Mouse (Mus musculus): ENCODE data around the gene Nrtn.
A peak's percentile ranks its signal among the peaks of the same experiment; 100 is the strongest.

Gene Nrtn

DNA sequence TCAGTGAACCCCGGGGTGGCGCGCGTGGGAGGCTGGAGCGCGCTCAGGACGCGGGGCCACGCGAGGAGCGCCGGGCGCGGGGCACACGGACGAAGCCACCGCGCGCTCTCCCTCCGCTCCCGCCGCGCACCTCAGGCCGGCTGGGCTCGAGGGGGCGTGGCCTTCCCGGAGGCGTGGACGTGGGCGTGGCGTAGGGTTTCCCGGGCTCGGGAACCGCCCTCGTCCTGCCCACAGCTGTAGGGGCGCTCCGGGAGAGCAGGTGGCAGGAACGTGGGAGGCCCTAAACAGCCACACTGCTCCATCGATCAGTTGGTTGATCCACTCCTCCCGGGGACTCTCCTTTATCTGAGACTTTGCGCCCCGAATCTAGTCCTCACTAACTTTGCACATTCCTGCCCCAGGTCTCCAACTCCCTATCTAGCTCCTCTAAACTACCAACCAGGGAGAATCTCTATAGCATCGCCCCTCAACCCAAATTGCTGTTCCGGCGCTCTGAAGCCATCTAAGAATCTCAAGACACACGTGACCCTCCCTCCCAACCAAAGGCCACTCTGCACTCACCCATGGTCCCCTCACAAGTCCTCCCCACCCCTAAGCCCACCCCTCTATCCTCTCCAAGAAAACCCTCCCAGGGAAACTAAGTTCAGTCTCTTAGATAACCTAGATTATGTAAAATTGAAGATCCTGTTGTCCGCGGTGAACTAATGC, at the start of gene Nrtn:
Nrtn (minus strand) TSS at position 115 of the 708 bp plus-strand sequence.
- DNase-seq = peak; percentile 64

DNA sequence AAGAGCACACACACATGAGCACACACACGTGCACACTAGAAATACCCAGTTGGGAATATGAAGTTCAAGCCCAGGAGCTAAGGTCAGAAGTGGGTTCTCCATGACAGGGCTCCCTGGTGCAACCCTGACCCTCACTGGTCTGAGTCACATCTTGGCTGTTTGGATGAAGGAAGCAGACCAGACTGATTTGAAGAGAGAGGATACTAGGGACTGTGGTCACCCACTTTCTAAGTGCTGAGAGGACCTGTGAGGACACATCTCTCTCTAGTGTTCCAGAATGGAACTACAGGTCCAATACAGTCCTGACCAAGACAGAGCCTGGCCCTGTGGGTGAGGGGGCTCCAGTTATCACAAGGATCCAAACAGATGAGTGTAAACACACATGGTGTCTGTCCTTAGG, 48.5 kb upstream of the Nrtn start:
- DNase-seq = no peak

DNA sequence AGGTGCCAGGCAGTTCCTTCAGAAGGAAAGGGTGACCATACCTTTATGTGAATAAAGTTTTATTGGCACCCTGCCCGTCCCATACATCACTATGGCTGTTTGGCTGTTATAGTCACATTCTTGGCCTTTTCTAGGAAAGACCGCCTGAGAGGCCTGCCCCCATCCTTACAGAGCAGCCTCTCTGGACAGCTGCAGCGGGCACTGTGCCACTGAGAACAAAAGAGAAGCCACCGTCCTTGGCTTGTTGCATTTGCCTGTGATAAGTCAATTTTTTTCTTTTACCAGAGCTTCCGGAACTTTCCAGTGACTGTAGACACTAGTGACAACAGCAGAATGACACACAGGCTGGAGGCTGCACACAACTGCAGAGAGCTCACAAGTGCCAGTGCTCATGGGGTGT, 47.6 kb upstream of the Nrtn start:
- DNase-seq = no peak

DNA sequence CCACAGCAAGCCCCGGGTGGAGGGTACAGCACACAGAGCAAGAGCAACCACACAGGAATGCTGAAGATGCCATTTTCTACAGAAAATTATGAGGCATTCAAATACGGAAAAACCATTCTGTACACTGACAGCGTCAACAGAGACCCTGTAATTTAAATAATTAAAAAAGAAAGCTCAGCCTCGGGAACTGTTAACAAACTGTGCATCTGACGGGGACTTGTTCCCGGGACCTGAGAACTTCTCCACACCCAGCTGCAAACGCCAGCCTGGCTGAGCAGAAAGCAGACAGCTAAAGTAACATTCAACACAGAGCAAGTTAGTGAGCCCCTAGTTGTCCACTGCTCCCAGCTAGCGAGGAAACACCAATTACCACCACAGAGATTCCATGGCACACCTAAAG, 44.7 kb upstream of the Nrtn start:
- DNase-seq = no peak

DNA sequence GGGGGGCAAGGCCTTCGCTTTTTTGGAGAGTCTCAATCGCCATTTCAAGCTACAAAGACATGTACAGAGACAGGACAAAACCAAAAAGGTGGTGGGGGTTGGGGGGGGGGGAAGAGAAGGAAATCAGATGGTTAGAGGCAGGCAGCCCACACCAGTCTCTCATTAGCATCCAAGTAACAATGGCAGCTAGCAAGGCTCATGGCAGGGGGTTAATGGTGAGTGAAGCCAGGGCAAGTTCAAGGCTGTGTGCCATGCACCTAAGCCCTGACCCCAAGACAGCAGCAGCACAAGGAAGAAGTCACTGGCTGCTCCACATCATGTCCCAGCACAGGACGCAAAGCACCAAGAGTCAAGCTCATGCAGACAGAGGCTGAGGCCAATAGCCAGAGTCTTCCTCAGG, 41.9 kb upstream of the Nrtn start:
- no peak for DNase-seq

DNA sequence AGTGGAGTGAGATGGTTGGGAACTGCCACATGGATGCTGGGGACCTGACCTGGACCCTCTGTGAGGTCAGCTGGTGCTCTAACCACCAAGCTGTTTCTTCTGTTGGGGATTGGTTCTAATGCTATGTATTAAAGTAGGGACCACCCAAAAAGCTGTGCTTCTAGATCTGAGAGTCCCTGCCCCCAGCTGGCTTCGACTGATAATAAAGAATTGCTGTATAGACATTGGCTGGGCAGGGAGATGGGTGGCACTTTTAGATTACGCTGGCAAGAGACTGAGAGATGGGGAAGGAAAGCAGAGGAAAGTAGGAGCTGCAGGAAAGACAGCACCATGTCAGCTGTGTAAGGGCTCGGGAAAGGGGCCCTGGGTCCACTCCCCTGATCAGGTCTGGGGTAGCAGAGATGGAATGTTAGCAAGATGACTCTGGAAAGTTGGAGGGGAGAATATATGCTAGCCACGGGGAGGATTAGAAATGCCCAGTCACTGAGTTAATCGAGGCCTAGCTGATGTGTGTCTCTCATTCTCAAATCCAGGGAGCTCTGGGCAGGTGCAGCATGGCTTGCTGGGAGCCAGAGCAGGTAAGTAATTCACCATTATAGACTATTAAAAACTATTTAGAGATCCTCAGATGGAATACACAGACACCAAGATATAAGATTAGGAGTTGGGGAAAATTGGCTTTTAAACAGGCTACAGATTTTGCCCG, 36.4 kb upstream of the Nrtn start:
- no peak for DNase-seq

DNA sequence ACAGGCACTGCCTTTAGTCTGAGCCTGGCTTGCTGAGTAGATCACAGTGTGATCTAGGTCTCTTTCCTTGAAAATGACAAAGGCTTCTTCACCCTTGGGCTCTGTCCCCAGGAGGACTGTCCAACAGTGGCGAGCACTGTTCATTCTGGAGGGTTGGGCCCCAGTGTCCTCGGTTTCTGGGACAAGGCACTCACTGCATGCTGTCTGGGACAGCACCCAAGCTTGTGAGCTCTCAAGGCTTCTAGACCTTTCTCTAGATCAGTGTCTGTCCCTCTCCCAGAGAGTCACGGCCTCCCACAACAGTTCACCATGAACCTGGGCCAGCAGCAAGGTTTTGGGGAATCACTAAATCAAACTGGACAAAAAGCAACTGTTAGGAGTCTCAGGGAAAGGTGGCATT, 35.3 kb upstream of the Nrtn start:
- no peak for DNase-seq

DNA sequence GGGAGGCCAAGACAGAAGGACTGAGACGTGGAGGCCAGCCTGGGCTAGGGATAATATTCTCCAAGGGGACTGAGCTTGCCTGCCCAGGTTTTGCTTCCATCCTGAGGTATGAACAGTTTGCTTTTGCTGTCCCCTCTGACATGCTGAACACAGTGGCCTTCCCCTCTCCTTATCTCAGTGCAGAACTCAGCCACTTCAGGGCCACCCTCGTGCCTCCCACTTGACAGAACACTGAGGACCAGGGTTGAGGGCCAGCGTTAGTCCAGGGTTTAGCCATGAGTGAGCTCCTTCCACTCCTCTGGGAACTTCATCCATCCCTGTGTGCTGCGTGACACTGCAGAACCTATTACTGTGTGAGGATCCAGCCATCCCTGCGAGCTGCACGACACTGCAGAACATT, 32.0 kb upstream of the Nrtn start:
- no peak for DNase-seq

DNA sequence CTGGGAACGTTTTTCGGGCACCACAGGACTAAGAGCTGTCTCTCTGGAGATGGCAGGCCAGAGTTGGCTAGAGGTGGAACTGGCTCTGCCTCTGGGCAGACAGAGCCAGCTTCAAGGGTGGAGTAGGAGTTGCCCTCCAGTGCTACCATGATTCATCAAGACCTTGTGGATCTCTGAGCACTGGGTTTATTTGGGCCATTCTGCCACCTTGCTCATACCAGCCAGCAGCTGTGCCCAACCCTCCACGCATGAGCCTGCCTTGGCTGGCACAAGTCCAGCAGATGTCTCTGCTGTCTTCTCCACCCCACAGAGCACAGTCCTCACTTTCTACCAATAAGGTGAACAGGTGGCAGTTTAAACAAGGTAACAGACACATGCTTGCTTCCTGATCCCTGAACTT, 31.6 kb upstream of the Nrtn start:
- DNase-seq = no peak

DNA sequence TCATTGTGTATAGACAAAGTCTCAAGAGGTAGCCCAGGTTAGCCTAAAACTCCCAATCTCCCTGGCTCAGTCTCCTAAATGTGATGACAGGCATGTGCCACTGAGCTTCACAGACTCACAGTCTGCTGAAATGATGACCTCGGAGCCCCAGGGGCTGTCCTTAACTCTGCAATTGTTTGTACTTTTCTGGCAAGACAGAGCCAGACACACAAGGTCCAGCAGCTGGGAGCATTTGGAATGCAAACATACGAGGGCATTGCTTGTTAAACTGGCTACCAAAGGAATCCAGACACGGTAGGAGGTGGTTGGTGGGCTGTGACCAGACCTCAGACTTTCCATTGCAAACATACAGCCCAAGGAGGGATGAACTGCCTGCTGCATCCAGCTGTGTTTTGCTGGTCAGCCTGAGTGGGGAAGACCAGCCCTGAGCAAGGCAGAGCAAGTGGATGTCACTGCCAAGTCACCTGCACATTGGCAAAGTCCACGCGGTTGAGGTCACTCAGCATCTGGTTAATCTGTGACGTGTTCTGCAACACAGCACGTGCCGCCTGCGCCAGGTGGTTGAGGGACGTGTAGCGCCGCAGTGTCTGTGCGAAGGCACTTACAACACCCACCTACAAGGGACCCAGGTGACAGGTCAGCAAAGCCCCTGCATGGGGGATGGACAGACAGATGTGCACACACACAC, 23.1 kb upstream of the Nrtn start:
- DNase-seq = no peak

DNA sequence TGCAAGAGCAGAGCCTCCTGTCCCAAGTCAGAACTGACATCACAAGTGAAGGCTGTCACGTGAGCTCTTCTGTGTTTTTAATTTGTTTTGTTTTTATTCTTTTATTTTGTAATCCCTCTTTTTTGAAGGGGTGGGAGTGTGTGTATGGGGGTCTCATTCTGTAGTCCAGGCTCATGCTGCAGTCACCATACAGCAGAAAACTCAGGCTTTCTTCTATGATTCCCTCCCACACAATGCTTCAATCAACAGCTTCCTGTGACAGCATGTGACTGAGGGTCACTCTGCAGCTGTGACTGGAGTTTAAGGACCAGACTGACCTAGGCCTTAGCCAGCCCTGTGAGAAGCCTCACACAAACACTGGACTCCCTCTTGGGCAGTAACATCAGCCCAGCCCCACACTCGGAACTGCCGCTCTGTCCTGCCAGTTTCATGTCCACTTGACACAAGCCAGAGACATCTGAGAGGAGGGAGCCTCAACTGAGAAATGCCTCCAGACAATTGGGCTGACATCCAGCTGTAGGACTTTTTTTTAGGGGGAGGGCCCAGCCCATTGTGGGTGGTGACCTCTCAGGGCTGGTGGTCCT, 21.5 kb upstream of the Nrtn start:
- no peak for DNase-seq

DNA sequence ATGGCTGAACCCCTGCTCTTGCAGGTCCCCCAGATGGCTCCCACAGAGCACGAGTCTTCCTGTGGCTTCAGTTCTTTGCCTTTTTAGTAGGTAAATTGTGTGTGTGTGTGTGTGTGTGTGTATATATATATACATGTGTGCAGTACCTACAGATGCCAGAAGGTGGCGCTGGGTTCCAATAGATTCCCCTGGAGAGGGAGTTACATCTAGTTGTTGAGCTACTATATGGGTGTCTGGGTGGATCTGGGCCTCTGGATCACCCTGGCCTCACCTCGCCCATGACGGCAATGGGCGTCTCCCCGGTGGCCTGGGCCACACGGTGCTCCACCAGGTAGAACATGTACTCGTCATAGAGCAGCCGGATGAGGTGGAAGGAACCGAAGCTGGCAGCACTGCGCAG, 20.2 kb upstream of the Nrtn start:
- no peak for DNase-seq

DNA sequence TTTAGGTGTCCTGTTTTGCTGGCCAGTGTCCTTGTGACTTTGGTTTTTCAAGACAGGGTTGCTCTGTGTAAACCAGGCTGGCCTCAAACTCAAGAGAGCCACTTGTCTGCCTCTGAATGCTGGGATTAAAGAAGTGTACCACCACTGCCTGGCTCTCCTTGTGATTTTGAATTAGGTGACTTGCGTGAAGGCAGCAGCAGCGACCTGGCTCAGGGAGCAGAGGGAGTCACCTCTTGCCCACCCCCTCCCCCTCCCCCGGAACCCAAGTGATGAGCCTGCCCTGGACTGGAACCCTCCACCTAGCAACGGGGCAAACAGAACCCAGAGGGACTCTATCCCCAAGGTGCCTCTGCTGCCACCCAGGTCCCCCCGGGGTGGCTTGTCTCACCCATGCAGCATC, 12.6 kb upstream of the Nrtn start, which contains the start of gene Prr22:
Prr22 (plus strand) TSS at position 301 of the 400 bp plus-strand sequence.
- no peak for DNase-seq

DNA sequence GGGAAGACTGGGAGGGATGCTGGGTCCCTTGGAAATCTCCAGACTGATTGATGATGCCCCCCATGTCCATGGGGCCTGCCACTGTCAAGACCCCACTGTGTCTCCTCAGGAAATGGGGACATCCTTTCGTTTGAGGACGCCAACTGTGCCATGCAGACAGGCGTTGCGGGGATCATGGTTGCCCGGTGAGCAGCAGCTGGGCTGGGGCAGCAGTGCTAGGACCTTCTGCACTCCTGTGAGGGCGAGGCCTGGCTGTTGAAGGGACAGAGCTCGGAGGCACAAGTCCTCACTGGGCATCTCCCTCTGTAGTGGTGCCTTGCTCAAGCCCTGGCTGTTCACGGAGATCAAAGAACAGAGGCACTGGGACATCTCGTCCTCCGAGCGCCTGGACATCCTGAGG, 11.6 kb upstream of the Nrtn start:
- DNase-seq = no peak

DNA sequence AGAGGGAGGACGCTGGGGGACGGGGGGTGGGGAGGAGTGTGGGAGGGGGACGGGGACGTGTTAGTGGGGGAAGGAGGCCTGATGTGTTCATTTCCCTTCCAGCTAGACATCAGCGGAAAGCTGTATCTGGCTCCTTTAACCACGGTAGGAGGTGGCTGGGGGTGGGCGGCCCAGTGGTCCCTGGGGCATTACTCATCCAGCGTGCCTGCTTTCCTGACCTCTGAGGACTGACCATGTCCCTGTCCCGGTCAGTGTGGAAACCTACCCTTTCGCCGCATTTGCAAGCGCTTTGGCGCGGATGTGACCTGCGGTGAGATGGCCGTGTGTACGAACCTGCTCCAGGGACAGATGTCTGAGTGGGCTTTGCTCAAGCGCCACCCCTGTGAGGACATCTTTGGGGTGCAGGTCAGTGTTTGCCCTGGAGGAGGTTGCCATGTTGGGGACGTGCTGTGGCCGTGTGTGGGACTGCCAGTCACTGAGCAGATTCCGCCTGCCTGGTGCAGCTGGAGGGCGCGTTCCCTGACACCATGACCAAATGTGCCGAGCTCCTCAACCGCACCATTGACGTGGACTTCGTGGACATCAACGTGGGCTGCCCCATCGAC, 10.3 kb upstream of the Nrtn start:
- no peak for DNase-seq

DNA sequence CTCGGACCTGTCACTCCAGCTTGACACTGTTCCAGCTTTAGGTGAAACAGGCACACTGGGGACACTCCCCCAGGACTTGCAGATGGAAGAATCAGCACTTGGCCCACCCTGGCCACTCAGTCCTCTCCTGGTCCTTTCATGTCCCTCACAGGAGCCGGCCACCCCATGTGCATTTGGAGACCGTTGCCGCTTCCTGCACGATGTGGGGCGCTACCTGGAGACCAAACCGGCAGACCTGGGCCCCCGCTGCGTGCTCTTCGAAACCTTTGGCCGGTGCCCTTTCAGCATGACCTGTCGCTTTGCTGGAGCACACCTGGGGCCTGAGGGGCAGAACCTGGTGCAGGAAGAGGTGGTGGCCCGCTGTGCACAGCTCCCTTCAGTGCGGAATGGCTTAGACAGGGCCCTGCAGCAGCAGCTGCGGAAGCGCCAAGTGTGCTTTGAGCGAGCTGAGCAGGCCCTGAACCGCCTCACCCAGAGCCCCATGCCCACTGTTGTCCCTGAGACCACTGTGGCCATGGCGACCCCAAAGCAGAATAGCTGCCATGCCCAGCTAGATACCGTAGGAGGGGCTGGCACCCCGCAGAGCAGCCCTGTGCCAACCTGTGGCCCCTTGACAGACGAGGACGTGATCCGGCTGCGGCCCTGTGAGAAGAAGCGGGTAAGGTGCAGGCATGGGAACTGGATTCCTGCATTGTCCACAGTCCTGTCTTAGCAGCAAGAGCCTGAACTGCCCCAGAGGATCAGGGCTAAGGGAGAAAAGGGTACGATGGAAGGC, 9.5 kb upstream of the Nrtn start:
- DNase-seq = no peak

DNA sequence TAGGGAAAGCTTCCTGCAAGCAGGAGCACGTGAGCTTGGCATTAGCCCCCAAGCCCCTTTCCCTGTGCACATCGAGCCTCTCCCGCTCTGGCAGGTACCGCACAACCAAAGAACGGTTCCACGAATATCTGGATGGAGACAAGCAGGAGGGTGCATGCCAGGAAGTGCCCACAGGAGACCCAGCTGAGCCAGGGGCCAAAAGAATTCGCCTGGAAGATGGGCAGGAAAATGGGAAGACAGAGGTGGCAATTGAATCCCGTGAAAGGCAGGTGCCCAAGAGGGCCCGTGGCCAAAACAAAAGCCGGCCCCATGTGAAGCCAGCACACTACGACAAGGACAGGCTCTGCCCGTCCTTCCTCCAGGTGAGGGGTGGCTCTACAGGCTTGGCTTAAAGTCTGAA, 8.1 kb upstream of the Nrtn start:
- no peak for DNase-seq

DNA sequence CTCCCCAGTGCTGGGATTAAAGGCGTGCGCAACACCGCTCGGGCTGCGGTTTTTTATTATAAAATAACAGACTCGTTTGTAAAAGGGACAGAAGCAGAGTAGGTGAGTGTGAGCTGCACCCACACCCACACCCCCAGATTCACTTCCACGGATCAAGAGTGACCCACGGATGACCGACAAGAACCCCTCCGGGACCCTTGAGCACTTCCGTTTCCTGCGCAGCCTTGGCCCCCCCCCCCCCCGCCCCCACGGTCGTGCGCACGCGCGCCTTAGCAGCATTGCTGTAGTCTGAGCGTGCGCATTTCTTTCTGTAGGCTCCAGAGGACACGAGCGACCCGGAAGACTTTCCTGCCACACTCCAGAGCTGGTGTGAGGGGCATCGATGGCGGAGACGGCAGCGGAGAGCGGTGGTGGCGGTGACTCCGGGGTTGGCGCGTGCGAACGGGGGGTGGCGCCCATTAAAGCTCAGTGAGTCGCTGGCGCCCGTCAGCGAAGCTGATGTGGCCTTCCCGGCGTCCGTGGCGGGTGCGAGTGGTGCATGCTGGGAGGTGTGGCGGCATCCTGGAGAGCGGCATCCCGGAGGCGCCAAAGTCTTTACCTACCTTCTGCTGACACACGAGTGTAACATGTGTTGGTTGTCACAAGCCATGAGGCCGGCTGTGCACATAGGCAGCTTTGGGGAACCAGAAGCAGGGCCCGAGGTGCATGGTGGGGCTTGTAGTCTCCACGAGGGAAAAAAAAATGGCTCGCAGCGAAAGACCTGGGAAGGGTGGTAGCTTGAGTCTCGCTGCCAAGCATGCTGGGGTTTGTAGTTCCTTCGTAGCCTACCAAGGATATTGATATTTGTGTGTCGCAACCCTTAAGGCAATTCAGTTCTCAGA, 7.4 kb upstream of the Nrtn start, which contains the start of gene Dus3l:
Dus3l (plus strand) TSS at position 284 of the 881 bp plus-strand sequence.
- peak; percentile 91 for DNase-seq

DNA sequence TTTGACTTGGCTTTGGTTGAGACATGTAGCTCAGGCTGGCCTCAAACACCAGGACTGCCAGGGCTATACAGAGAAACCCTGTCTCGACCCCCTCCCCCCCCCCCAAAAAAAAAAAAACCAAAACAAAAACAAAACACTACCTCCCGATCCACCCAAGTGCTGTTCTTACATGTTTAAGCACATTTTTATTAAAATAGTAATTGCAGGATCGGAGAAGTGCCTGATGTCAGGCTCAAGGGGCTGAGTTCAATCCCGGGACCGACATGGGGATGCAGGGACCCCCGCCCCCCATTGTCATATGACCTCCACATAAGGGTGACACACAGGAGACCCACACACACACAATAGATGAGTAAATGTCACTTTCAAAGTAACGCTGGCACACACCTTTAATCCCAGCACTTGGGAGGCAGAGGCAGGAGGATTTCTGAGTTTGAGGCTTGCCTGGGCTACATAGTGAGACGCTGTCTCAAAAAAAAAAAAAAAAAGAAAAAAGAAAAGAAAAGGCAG, 6.5 kb upstream of the Nrtn start:
- no peak for DNase-seq

DNA sequence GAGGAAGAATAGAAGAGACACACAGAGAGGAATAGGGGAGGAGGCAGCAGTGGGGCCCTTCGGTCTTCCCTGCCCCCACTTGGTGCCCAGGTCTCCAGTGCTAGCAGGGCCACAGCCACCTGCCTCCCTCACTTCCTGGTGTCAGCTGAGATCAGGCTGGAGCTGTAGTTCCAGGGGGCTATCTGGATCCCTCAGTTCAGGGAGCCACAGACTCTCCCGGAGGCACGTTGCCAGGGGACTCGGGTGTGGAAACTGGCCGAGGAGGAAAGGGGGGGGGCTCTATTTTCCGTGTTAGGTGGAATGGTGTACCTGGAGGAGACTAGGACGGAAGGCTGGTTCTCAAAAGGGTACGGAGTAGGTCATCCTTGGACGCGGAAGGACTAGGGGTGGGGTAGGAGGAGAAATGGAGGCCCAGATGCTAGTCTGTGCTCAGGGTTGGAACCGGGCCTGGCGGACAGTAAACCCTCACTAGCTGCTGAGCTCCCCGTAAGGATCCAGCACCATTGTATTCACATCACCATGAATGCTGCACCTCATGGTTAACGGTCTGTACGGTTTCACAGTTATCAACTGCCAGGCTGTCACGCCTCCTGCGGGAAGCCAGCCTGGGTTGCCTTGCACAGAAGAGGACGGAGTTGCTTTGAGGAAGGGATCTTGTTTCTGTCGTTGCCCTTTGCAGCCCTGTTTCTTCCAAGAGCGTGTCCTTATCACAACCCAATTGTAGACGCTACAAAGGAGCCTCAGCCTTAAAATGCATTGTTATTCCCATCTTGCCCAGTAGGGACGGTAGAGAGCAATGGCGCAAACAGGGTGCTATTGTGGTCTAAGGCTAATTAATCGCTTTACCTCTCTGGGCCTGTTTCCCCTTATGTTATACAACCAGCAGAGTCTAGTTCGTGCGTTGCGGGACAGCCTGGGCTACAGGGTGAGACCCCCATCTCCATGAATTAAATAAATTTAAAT, 5.7 kb upstream of the Nrtn start:
- DNase-seq = peak; percentile 42
